Mouse (Mus musculus) hindbrain, embryonic 16.5 days (tissue): ENCODE results near the gene Chrm3. TPM values are rescaled to one million over a fixed set of nuclear protein-coding genes. Genes with fewer than 3 reads are reported as not detected.

Experiments used
- ATAC-seq: fragments of 200-750 bp; cut with Nextera tagmentation; 2 replicates; pipeline ENCODE4 v1.8.0; 2017; ENCODE audit warnings: moderate TSS enrichment, moderate library complexity
- H3K27ac ChIP-seq: fragments of 300-500 bp; sonication (generic); 2 replicates; pipeline ENCODE4 v1.5.1; 2014; ENCODE audit warnings: low read depth, mild to moderate bottlenecking, control low read depth, low read length, moderate library complexity
- H3K27me3 ChIP-seq: fragments of 300-500 bp; sonication (generic); replicated peaks from 2 replicates; pipeline ENCODE4 v1.6.1; 2014; ENCODE audit warnings: low read length; ENCODE audit not compliant: control insufficient read depth, insufficient read depth
- H3K36me3 ChIP-seq: fragments of 300-500 bp; sonication (generic); 2 replicates; pipeline ENCODE4 v1.6.1; 2014; ENCODE audit warnings: mild to moderate bottlenecking, low read length, moderate library complexity, mixed read lengths; ENCODE audit not compliant: control insufficient read depth, insufficient read depth
- H3K4me1 ChIP-seq: fragments of 300-500 bp; sonication (generic); 2 replicates; pipeline ENCODE4 v1.6.1; 2014; ENCODE audit warnings: low read depth, low read length; ENCODE audit not compliant: control insufficient read depth, insufficient read depth
- H3K4me2 ChIP-seq: fragments of 300-500 bp; sonication (generic); 2 replicates; pipeline ENCODE4 v1.6.1; 2014; ENCODE audit warnings: mild to moderate bottlenecking, low read length, control low read depth, moderate library complexity
- H3K4me3 ChIP-seq: fragments of 300-500 bp; sonication (generic); 2 replicates; pipeline ENCODE4 v1.5.1; 2014; ENCODE audit warnings: mild to moderate bottlenecking, low read length, control low read depth, moderate library complexity
- H3K9ac ChIP-seq: fragments of 300-500 bp; sonication (generic); 2 replicates; pipeline ENCODE4 v1.6.1; 2014; ENCODE audit warnings: low read depth, mild to moderate bottlenecking, control low read depth, low read length, moderate library complexity
- H3K9me3 ChIP-seq: fragments of 300-500 bp; sonication (generic); 2 replicates; pipeline ENCODE4 v1.6.1; 2014; ENCODE audit warnings: mild to moderate bottlenecking, low read length, moderate library complexity; ENCODE audit not compliant: control insufficient read depth
- WGBS: fragments of 180-500 bp; shearing (Covaris S2); extraction: QIAGEN DNeasy Blood & Tissue Kit; methylation state at CpG from one replicate; pipeline ENCODE4 v1.1.7; 2014; 5-methylcytosine and 5-hydroxymethylcytosine counted together
- polyA plus RNA-seq: library from polyadenylated mRNA; unstranded; fragments of >200 nt; fragmentation: Nextera tagmentation; extraction: Ambion mirVana; gene quantifications from 2 replicates; pipeline ENCODE4 v1.2.1, GENCODE M21; 2015

Gene Chrm3
- polyA plus RNA-seq, 1 experiment from 2014 or later, result 4.2 TPM

DNA sequence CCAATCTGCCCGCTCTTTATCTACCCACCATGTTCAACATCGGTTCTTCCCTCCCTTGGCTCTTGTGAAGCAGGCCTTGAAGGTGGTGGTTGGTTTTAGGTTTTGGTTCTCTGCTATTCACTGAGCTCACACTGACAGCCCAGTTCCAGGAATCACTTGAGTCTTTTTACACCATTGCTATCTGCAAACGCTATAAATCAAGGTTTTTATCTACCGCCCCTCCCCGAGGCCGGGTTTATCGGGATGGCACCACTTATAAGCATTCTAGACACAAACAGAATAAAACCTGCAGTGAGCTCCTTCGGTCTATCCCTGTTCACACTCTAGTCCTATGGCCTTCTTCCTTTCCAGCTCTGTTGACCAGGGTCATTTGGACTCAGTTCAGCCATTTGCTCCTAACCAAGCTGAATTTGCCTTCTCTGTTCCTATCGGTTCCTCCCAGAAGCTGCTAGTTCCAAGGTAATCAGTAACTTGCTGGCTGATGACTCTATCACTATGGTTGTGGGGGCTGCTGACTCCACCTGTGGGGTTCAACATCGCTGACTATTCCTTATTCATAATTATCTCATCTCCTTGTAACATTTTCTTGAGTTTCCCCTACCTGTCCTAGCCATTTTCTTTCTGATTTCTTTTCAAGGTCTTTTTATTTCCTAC lies 291.6 kb downstream of the Chrm3 start:
- H3K9me3 ChIP-seq, result no peaks in the 10 kb centered on the region
- H3K9ac ChIP-seq, result no peak overlapping the region
- no peak for ATAC-seq
- H3K27ac ChIP-seq, result no peak overlapping the region
- WGBS, result 92% methylated on average over 10 of the region's 10 CpGs
- no peak overlapping the region for H3K4me2 ChIP-seq
- H3K36me3 ChIP-seq, result no peaks in the 10 kb centered on the region
- H3K4me3 ChIP-seq, result no peak overlapping the region
- no peaks in the 10 kb centered on the region; the same call in 1 of the 2 replicates for H3K4me1 ChIP-seq
- H3K27me3 ChIP-seq, result no peaks in the 10 kb centered on the region

- H3K4me3 ChIP-seq, result no peak overlapping the region
- ATAC-seq, result no peak
- H3K4me2 ChIP-seq, result no peak overlapping the region
- H3K27ac ChIP-seq, result no peak overlapping the region
- H3K36me3 ChIP-seq, result no peaks in the 10 kb centered on the region
- no peaks in the 10 kb centered on the region for H3K9me3 ChIP-seq
- no peaks in the 10 kb centered on the region for H3K27me3 ChIP-seq
- 88% methylated on average over 12 of the region's 12 CpGs for WGBS
- no peaks in the 10 kb centered on the region; the same call in 1 of the 2 replicates for H3K4me1 ChIP-seq
- no peak overlapping the region for H3K9ac ChIP-seq
These were observed 293.6 kb downstream of the Chrm3 start for GRCm38 (mm10) chr13:10066829-10067618.

DNA sequence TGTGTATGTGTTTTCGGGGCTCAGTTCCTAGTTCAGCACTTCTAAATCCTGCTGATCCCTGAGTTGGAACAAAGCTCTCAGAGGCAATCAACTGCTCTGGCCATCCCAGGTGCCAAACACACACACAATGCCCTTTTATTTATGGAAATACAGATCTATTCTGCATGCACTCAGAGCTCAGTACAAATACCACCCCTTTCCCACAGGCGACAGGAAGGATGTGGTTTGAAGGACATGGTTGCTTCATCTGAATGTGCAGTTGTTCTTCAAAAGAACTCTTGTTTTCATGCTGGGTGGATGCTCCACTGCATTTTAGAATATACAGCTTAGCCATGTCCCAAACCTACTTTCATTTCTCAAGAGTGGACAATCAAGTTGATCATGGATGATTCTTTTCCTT lies 294.9 kb downstream of the Chrm3 start:
- H3K27me3 ChIP-seq, result no peaks in the 10 kb centered on the region
- no peak overlapping the region for H3K4me2 ChIP-seq
- no peaks in the 10 kb centered on the region for H3K4me1 ChIP-seq
- WGBS, result 73% methylated on average over 2 of the region's 2 CpGs
- no peak for ATAC-seq
- no peak overlapping the region for H3K4me3 ChIP-seq
- H3K9me3 ChIP-seq, result no peaks in the 10 kb centered on the region
- no peak overlapping the region for H3K9ac ChIP-seq
- no peak overlapping the region for H3K27ac ChIP-seq
- H3K36me3 ChIP-seq, result no peaks in the 10 kb centered on the region

DNA sequence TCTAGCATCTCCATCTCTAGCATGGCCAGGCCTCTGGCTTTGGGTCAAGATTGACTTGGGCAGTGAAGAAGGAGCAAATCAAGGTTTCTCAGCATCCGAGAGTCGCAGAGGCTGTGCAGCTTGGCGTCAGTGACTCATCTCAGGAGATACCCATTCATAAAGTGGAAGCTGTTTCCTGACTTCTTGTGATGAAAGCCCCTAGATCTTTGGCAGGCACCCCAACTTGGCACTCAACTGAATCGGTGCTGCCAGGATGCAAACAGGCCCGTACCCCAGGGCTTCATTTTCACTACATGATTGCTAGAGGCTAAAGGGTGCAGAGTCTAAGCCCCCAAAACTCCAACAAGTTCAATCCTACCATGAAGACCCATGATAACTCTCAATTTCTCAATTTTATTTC lies 298.0 kb downstream of the Chrm3 start:
- H3K36me3 ChIP-seq, result no peaks in the 10 kb centered on the region
- 63% methylated on average over 5 of the region's 5 CpGs for WGBS
- H3K27ac ChIP-seq, result no peak overlapping the region
- H3K4me3 ChIP-seq, result no peak overlapping the region
- H3K4me2 ChIP-seq, result no peak overlapping the region
- no peaks in the 10 kb centered on the region for H3K27me3 ChIP-seq
- H3K4me1 ChIP-seq, result no peaks in the 10 kb centered on the region
- ATAC-seq, result 0 out of 2 replicates have a peak, but pooled peaks have one; percentile 30
- no peak overlapping the region for H3K9ac ChIP-seq
- H3K9me3 ChIP-seq, result no peaks in the 10 kb centered on the region

GRCm38 (mm10) chr13:10058993-10059392 lies 301.7 kb downstream of the Chrm3 start:
- no peak overlapping the region for H3K4me2 ChIP-seq
- peaks cover 4% of the 10 kb centered on the region for H3K9me3 ChIP-seq
- H3K9ac ChIP-seq, result no peak overlapping the region
- no peak for ATAC-seq
- H3K4me3 ChIP-seq, result no peak overlapping the region
- H3K36me3 ChIP-seq, result no peaks in the 10 kb centered on the region
- WGBS, result 50% methylated on average over 1 of the region's 1 CpGs
- no peaks in the 10 kb centered on the region for H3K27me3 ChIP-seq
- no peaks in the 10 kb centered on the region for H3K4me1 ChIP-seq
- no peak overlapping the region for H3K27ac ChIP-seq

DNA sequence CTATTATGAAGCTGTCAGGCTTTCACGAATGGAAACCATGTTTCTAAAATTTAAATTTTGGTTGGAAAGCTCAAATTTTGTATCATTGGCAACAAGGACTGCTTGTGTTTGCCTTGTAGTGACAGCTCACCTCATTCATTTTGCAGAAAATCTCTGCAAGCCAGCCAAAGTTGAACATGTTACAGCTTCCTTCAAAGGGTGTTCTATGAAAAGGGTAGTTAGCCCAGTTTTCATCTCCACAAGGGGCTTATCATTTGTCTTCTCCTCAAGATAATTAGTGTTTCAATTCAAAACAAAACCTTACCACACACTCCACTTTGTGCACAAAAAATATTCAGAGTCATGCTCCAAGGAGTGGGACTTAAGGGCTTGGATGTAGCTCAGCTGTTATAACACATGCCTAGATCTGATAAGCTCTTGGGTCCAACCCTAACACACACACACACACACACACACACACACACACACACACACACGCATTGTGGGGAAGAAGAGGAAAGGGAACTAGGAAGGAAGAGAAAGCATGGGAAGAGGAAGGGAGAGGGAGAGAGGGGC lies 302.9 kb downstream of the Chrm3 start:
- 72% methylated on average over 2 of the region's 2 CpGs for WGBS
- no peak for ATAC-seq
- Histone ChIP-seq H3K4me3 (no peak overlapping the region), H3K27ac (no peak overlapping the region), H3K27me3 (no peaks in the 10 kb centered on the region), H3K36me3 (no peaks in the 10 kb centered on the region), H3K9ac (no peak overlapping the region), H3K9me3 (peaks cover 4% of the 10 kb centered on the region), H3K4me1 (no peaks in the 10 kb centered on the region), H3K4me2 (no peak overlapping the region)

DNA sequence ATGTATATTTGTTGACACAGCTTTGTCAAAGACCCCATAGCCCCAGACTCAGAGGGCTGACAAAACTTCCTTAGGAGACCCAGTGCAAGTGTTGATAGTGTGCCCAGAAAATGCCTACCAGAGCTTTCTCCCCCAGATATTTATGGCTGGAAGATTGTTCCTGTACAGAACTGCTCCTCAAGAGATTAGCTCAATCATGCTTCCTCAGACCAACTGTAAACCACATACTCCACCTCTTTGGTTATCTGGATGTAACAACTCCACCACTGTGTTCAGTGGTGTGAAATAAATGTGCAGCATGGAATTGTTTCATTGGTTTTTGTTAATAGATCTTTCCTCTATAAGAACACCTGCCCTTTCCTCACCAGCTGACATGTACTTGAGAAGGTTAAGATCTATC lies 306.6 kb downstream of the Chrm3 start:
- no peak overlapping the region for H3K4me3 ChIP-seq
- no peak overlapping the region for H3K9ac ChIP-seq
- H3K4me2 ChIP-seq, result no peak overlapping the region
- H3K4me1 ChIP-seq, result no peaks in the 10 kb centered on the region
- no peak overlapping the region for H3K27ac ChIP-seq
- no peaks in the 10 kb centered on the region for H3K27me3 ChIP-seq
- no peak for ATAC-seq
- H3K36me3 ChIP-seq, result no peaks in the 10 kb centered on the region
- H3K9me3 ChIP-seq, result peaks cover 4% of the 10 kb centered on the region

DNA sequence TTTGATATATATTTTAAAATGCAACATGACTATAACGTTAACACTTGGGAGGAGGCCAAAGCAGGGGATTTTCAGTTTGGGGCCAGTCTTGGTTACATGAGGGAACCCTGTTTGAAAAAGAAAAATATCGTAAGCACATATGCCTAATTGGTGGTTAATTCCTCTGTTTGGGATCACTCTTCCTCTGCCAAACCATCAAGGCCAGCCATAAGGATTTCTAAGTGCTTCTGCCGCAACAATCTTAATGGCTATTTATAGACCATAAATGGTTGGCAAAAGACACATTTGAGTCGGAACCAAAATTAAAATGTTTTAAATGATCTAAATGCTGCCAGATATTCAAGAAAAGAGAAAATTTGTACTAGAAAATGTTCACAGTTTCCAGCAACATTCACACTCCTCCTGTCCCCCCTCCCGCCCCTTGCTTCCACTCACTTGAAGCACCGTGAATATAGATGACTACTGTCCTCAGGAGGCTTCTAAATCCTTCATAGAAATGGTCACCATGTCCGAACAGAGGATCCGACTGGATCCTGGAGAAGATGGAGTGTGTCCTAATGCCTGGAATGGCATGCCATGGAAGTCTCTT lies 307.3 kb downstream of the Chrm3 start:
- H3K36me3 ChIP-seq, result no peaks in the 10 kb centered on the region
- no peak overlapping the region for H3K4me3 ChIP-seq
- H3K9me3 ChIP-seq, result peaks cover 4% of the 10 kb centered on the region
- H3K4me2 ChIP-seq, result no peak overlapping the region
- no peaks in the 10 kb centered on the region for H3K4me1 ChIP-seq
- ATAC-seq, result no peak
- no peaks in the 10 kb centered on the region for H3K27me3 ChIP-seq
- H3K27ac ChIP-seq, result no peak overlapping the region
- no peak overlapping the region for H3K9ac ChIP-seq
- 86% methylated on average over 8 of the region's 8 CpGs for WGBS

- Histone ChIP-seq H3K9ac (no peak overlapping the region), H3K9me3 (no peaks in the 10 kb centered on the region), H3K4me2 (no peak overlapping the region), H3K4me1 (no peaks in the 10 kb centered on the region), H3K27ac (no peak overlapping the region), H3K4me3 (no peak overlapping the region), H3K27me3 (no peaks in the 10 kb centered on the region), H3K36me3 (no peaks in the 10 kb centered on the region)
- WGBS, result 87% methylated on average over 7 of the region's 7 CpGs
- ATAC-seq, result no peak
These were observed 314.8 kb downstream of the Chrm3 start for GRCm38 (mm10) chr13:10045651-10046350.
